Mouse (Mus musculus): ENCODE data around the gene Scfd1. TPM values are rescaled to one million over a fixed set of nuclear protein-coding genes. Genes with fewer than 3 reads are reported as not detected.

The Scfd1 gene
- total and polyA plus RNA-seq, 2 experiments from 2014 or later = 59.6 to 67.5 TPM

GRCm38 (mm10) chr12:51361294-51361693 is 16.0 kb upstream of the Scfd1 start:
- ATAC-seq (no peak), DNase-seq (no peak)
- Histone ChIP-seq H3K9me3 (ENCODE audit: low read length) (no peaks in the 10 kb centered on the region), H3K4me3 (ENCODE audit: low read depth, low read length) (no peak overlapping the region), H3K27ac (ENCODE audit: low read depth, low read length) (no peak overlapping the region), H3K4me1 (ENCODE audit: insufficient read depth) (no peaks in the 10 kb centered on the region), H3K9ac (no peak overlapping the region), H3K4me2 (ENCODE audit: low read depth) (no peak overlapping the region), H3K27me3 (ENCODE audit: insufficient read depth, low read length) (no peaks in the 10 kb centered on the region), H3K36me3 (ENCODE audit: insufficient read depth) (peaks cover 52% of the 10 kb centered on the region)
- TF ChIP-seq CTCF (IDR thresholded peaks at IDR 0.05; ENCODE audit: low read depth) = no peak

- Histone ChIP-seq H3K4me1 (ENCODE audit: insufficient read depth) (no peaks in the 10 kb centered on the region), H3K36me3 (ENCODE audit: insufficient read depth) (peaks cover 53% of the 10 kb centered on the region)
- 96% methylated on average over 1 of the region's 1 CpGs for WGBS
Measured at GRCm38 (mm10) chr12:51362898-51363297, 14.4 kb upstream of the Scfd1 start.

GRCm38 (mm10) chr12:51368504-51368903 is 8.8 kb upstream of the Scfd1 start:
- 97% methylated on average over 3 of the region's 3 CpGs for WGBS
- no peak for TF ChIP-seq CTCF (IDR thresholded peaks at IDR 0.05; ENCODE audit: low read depth)
- H3K27me3 ChIP-seq (ENCODE audit: insufficient read depth, low read length) = no peaks in the 10 kb centered on the region
- DNase-seq (no peak), ATAC-seq (no peak)
- no peak overlapping the region for H3K4me3 ChIP-seq (ENCODE audit: low read depth, low read length)
- no peak overlapping the region for H3K9ac ChIP-seq
- no peak overlapping the region for H3K4me2 ChIP-seq (ENCODE audit: low read depth)
- H3K27ac ChIP-seq (ENCODE audit: low read depth, low read length) = no peak overlapping the region
- H3K4me1 ChIP-seq (ENCODE audit: insufficient read depth) = no peaks in the 10 kb centered on the region
- peaks cover 46% of the 10 kb centered on the region for H3K36me3 ChIP-seq (ENCODE audit: insufficient read depth)
- no peaks in the 10 kb centered on the region for H3K9me3 ChIP-seq (ENCODE audit: low read length)

More at GRCm38 (mm10) chr12:51362898-51363297, 14.4 kb upstream of the Scfd1 start:
- no peak overlapping the region for H3K27ac ChIP-seq (ENCODE audit: low read depth, low read length)
- no peaks in the 10 kb centered on the region for H3K9me3 ChIP-seq (ENCODE audit: low read length)
- no peak overlapping the region for H3K4me3 ChIP-seq (ENCODE audit: low read depth, low read length)
- H3K4me2 ChIP-seq (ENCODE audit: low read depth) = no peak overlapping the region
- no peak for TF ChIP-seq CTCF (IDR thresholded peaks at IDR 0.05; ENCODE audit: low read depth)
- DNase-seq (no peak), ATAC-seq (no peak)
- no peak overlapping the region for H3K9ac ChIP-seq
- no peaks in the 10 kb centered on the region for H3K27me3 ChIP-seq (ENCODE audit: insufficient read depth, low read length)

GRCm38 (mm10) chr12:51377888-51378190 is 529 bp downstream of the Scfd1 start:
- Histone ChIP-seq H3K9me3 (ENCODE audit: low read length) (no peaks in the 10 kb centered on the region), H3K36me3 (ENCODE audit: insufficient read depth) (peaks cover 11% of the 10 kb centered on the region), H3K4me1 (ENCODE audit: insufficient read depth) (no peaks in the 10 kb centered on the region), H3K27me3 (ENCODE audit: insufficient read depth, low read length) (no peaks in the 10 kb centered on the region), H3K27ac (ENCODE audit: low read depth, low read length) (peak overlapping the region; percentile 87), H3K4me2 (ENCODE audit: low read depth) (peak overlapping the region; percentile 61), H3K4me3 (ENCODE audit: low read depth, low read length) (peak overlapping the region; percentile 82), H3K9ac (peak overlapping the region; percentile 87)
- DNase-seq = no peak
- WGBS = 20% methylated on average over 6 of the region's 6 CpGs
- ATAC-seq = no peak
- TF ChIP-seq CTCF (IDR thresholded peaks at IDR 0.05; ENCODE audit: low read depth) = no peak

- DNase-seq (no peak), ATAC-seq (no peak)
- Histone ChIP-seq H3K9me3 (ENCODE audit: low read length) (no peaks in the 10 kb centered on the region), H3K27me3 (ENCODE audit: insufficient read depth, low read length) (no peaks in the 10 kb centered on the region), H3K4me1 (ENCODE audit: insufficient read depth) (no peaks in the 10 kb centered on the region), H3K4me3 (ENCODE audit: low read depth, low read length) (no peak overlapping the region), H3K9ac (no peak overlapping the region), H3K4me2 (ENCODE audit: low read depth) (no peak overlapping the region), H3K27ac (ENCODE audit: low read depth, low read length) (no peak overlapping the region), H3K36me3 (ENCODE audit: insufficient read depth) (peaks cover 41% of the 10 kb centered on the region)
- whole genome bisulfite sequencing = 97% methylated on average over 6 of the region's 6 CpGs
- no peak for TF ChIP-seq CTCF (IDR thresholded peaks at IDR 0.05; ENCODE audit: low read depth)
Measured at GRCm38 (mm10) chr12:51399871-51400270, 22.6 kb downstream of the Scfd1 start.

GRCm38 (mm10) chr12:51402060-51402698 is 24.9 kb downstream of the Scfd1 start:
- peaks cover 32% of the 10 kb centered on the region for H3K36me3 ChIP-seq (ENCODE audit: insufficient read depth)
- H3K27ac ChIP-seq (ENCODE audit: low read depth, low read length) = no peak overlapping the region
- no peaks in the 10 kb centered on the region for H3K27me3 ChIP-seq (ENCODE audit: insufficient read depth, low read length)
- H3K9ac ChIP-seq = no peak overlapping the region
- peak; percentile 63 for DNase-seq
- 66% methylated on average over 5 of the region's 5 CpGs for WGBS
- no peak overlapping the region for H3K4me3 ChIP-seq (ENCODE audit: low read depth, low read length)
- peak; percentile 66 for TF ChIP-seq CTCF (IDR thresholded peaks at IDR 0.05; ENCODE audit: low read depth)
- H3K4me2 ChIP-seq (ENCODE audit: low read depth) = no peak overlapping the region
- no peaks in the 10 kb centered on the region for H3K4me1 ChIP-seq (ENCODE audit: insufficient read depth)
- H3K9me3 ChIP-seq (ENCODE audit: low read length) = no peaks in the 10 kb centered on the region
- peak; percentile 55 for ATAC-seq

GRCm38 (mm10) chr12:51403987-51404586 is 26.8 kb downstream of the Scfd1 start:
- Histone ChIP-seq H3K4me1 (ENCODE audit: insufficient read depth) (no peaks in the 10 kb centered on the region), H3K27me3 (ENCODE audit: insufficient read depth, low read length) (no peaks in the 10 kb centered on the region), H3K36me3 (ENCODE audit: insufficient read depth) (peaks cover 28% of the 10 kb centered on the region), H3K27ac (ENCODE audit: low read depth, low read length) (no peak overlapping the region), H3K9ac (no peak overlapping the region), H3K4me2 (ENCODE audit: low read depth) (no peak overlapping the region), H3K4me3 (ENCODE audit: low read depth, low read length) (no peak overlapping the region), H3K9me3 (ENCODE audit: low read length) (no peaks in the 10 kb centered on the region)
- WGBS = 66% methylated on average over 4 of the region's 4 CpGs
- DNase-seq (peak; percentile 6), ATAC-seq (no peak)
- TF ChIP-seq CTCF (IDR thresholded peaks at IDR 0.05; ENCODE audit: low read depth) = peak; percentile 44
